Comparison of ENCODE assay signal across 29 mouse cellular contexts in genomic region chr9:9112921-9113320, GRCm38 (mm10).
A peak's percentile ranks its signal among the peaks of the same experiment; 100 is the strongest.
DNase-seq lines count a peak whose midpoint lies in the region; ATAC-seq lines count a peak whose summit lies in the region.
"Had no signal": no experiment of that assay in that cellular context is flagged by ENCODE, and none has a peak within 500 bp of the region (broad histone marks: within the 10 kb centered on the region; RNA-seq: fewer than 3 reads in every experiment).

No protein-coding gene starts in this region.

- peak; percentile 71 to 76 for DNase-seq in heart, adult 18-20 months
- DNase-seq in heart, postnatal 10 days, result peak; percentile 43 to 53
- DNase-seq in skeletal muscle tissue, adult 2 months (ENCODE audit: low read depth, low spot score), result peak; percentile 48
- DNase-seq in frontal cortex, postnatal 14 days (ENCODE audit: low spot score in 2 of 2), result no peak
- DNase-seq: adrenal gland, postnatal 36 days; cerebellum, adult 18-20 months; cerebellum, postnatal 36 days; embryo, embryonic 11 days; kidney, adult 18-20 months; kidney, postnatal 4 days; liver, postnatal 0 days; retina, postnatal 1 day; right cerebral cortex, postnatal 25 days; thymus, adult 2 months had no signal

- no peak overlapping the region for H3K4me3 ChIP-seq in heart, embryonic 12.5 days
- no peak overlapping the region for H3K4me3 ChIP-seq in brown adipose tissue, adult 24 weeks (ENCODE audit: insufficient read depth, low read depth, low read length)
- no peak overlapping the region for H3K4me3 ChIP-seq in hindbrain, embryonic 12.5 days
- H3K4me3 ChIP-seq: embryonic facial prominence, embryonic 13.5 days; erythroblast, embryonic 14.5 days; heart, embryonic 15.5 days; limb, embryonic 12.5 days; megakaryocyte, embryonic 14.5 days; midbrain, embryonic 13.5 days; neural tube, embryonic 13.5 days; stomach, embryonic 15.5 days had no signal

- H3K4me2 ChIP-seq in heart, embryonic 12.5 days, result no peak overlapping the region
- no peak overlapping the region for H3K4me2 ChIP-seq in hindbrain, embryonic 12.5 days (replicated peaks)
- H3K4me2 ChIP-seq: embryonic facial prominence, embryonic 13.5 days; heart, embryonic 15.5 days; hindbrain, embryonic 14.5 days; limb, embryonic 12.5 days; liver, embryonic 11.5 days; midbrain, embryonic 13.5 days; neural tube, embryonic 13.5 days; stomach, embryonic 15.5 days had no signal

- intact Hi-C loops in heart, postnatal 10 days (cut with DNase I), result no loop called here

- 78% methylated on average over 4 of the region's 4 CpGs for WGBS in heart, embryonic 12.5 days
- WGBS in hindbrain, embryonic 12.5 days, result 85% methylated on average over 4 of the region's 4 CpGs

- ATAC-seq in heart, embryonic 12.5 days (ENCODE audit: insufficient number of reproducible peaks, low FRiP score), result no peak
- no peak for ATAC-seq in hindbrain, embryonic 12.5 days (ENCODE audit: low FRiP score)
- ATAC-seq: forebrain, embryonic 14.5 days; inflammation-experienced regulatory T-cells, adult 6 months; liver, postnatal 0 days; midbrain, embryonic 13.5 days had no signal

- no peaks in the 10 kb centered on the region for H3K9me3 ChIP-seq in heart, embryonic 12.5 days (replicated peaks)
- no peaks in the 10 kb centered on the region for H3K9me3 ChIP-seq in hindbrain, embryonic 12.5 days (replicated peaks)
- H3K9me3 ChIP-seq: embryonic facial prominence, embryonic 13.5 days; heart, embryonic 15.5 days; limb, embryonic 12.5 days; midbrain, embryonic 13.5 days; neural tube, embryonic 13.5 days; stomach, embryonic 15.5 days had no signal

- H3K27me3 ChIP-seq in heart, embryonic 12.5 days (replicated peaks), result no peaks in the 10 kb centered on the region
- no peaks in the 10 kb centered on the region for H3K27me3 ChIP-seq in hindbrain, embryonic 12.5 days
- H3K27me3 ChIP-seq: embryonic facial prominence, embryonic 13.5 days; heart, embryonic 15.5 days; limb, embryonic 12.5 days; megakaryocyte, embryonic 14.5 days; midbrain, embryonic 13.5 days; neural tube, embryonic 13.5 days; stomach, embryonic 15.5 days had no signal

- no peaks in the 10 kb centered on the region for H3K4me1 ChIP-seq in heart, embryonic 12.5 days (replicated peaks)
- H3K4me1 ChIP-seq in brown adipose tissue, adult 24 weeks (ENCODE audit: control insufficient read depth, insufficient read depth, insufficient read length, low read length), result no peaks in the 10 kb centered on the region
- no peaks in the 10 kb centered on the region for H3K4me1 ChIP-seq in hindbrain, embryonic 12.5 days
- H3K4me1 ChIP-seq: embryonic facial prominence, embryonic 13.5 days; heart, embryonic 15.5 days; megakaryocyte, embryonic 14.5 days; midbrain, embryonic 13.5 days; neural tube, embryonic 13.5 days; stomach, embryonic 15.5 days had no signal

- H3K36me3 ChIP-seq in heart, embryonic 12.5 days, result no peaks in the 10 kb centered on the region
- H3K36me3 ChIP-seq in hindbrain, embryonic 12.5 days, result no peaks in the 10 kb centered on the region
- H3K36me3 ChIP-seq: embryonic facial prominence, embryonic 13.5 days; heart, embryonic 15.5 days; limb, embryonic 12.5 days; midbrain, embryonic 13.5 days; neural tube, embryonic 13.5 days; stomach, embryonic 15.5 days had no signal

- no peak overlapping the region for H3K9ac ChIP-seq in heart, embryonic 12.5 days
- H3K9ac ChIP-seq in hindbrain, embryonic 12.5 days, result no peak overlapping the region
- H3K9ac ChIP-seq: embryonic facial prominence, embryonic 13.5 days; heart, embryonic 15.5 days; hindbrain, embryonic 14.5 days; limb, embryonic 12.5 days; liver, postnatal 0 days; midbrain, embryonic 13.5 days; neural tube, embryonic 13.5 days; stomach, embryonic 15.5 days had no signal

- no peak overlapping the region for H3K27ac ChIP-seq in heart, embryonic 12.5 days (ENCODE audit: poor library complexity, severe bottlenecking)
- H3K27ac ChIP-seq in brown adipose tissue, adult 24 weeks (replicated peaks; ENCODE audit: low read depth, low read length), result peak overlapping the region; percentile 58; the same call in 1 of the 2 replicates
- H3K27ac ChIP-seq in hindbrain, embryonic 12.5 days, result no peak overlapping the region
- H3K27ac ChIP-seq: embryonic facial prominence, embryonic 13.5 days; heart, embryonic 15.5 days; hindbrain, embryonic 14.5 days; limb, embryonic 12.5 days; midbrain, embryonic 13.5 days; neural tube, embryonic 13.5 days; stomach, embryonic 15.5 days had no signal

Comparison
In these comparisons a context has a peak if more than half of its experiments do, and no peak if none do; other contexts are left out.
1. DNase-seq: peak in heart, adult 18-20 months (2 of 2), heart, postnatal 10 days (2 of 2) and skeletal muscle tissue, adult 2 months (single experiment); none in frontal cortex, postnatal 14 days (0 of 2).